Mouse (Mus musculus) neural tube, embryonic 14.5 days (tissue): ENCODE data around the gene Dtymk. TPM values are rescaled to one million over a fixed set of nuclear protein-coding genes. Genes with fewer than 3 reads are reported as not detected.

Experiments used
- ATAC-seq: fragments of 200-750 bp; cut with Nextera tagmentation; 2 replicates; pipeline ENCODE4 v1.8.0; 2017; ENCODE audit warnings: low read depth, mild to moderate bottlenecking, moderate TSS enrichment, moderate library complexity
- H3K27ac ChIP-seq: fragments of 300-500 bp; sonication (generic); 2 replicates; pipeline ENCODE4 v1.5.1; 2014; ENCODE audit warnings: low read depth, mild to moderate bottlenecking, control low read depth, low read length, moderate library complexity, mixed read lengths
- H3K27me3 ChIP-seq: fragments of 300-500 bp; sonication (generic); 2 replicates; pipeline ENCODE4 v1.6.1; 2014; ENCODE audit warnings: low read length; ENCODE audit not compliant: control insufficient read depth, insufficient read depth
- H3K36me3 ChIP-seq: fragments of 300-500 bp; sonication (generic); 2 replicates; pipeline ENCODE4 v1.6.1; 2014; ENCODE audit warnings: low read length, mixed read lengths; ENCODE audit not compliant: control insufficient read depth, insufficient read depth
- H3K4me1 ChIP-seq: fragments of 300-500 bp; sonication (generic); 2 replicates; pipeline ENCODE4 v1.6.1; 2014; ENCODE audit warnings: low read length; ENCODE audit not compliant: control insufficient read depth, insufficient read depth
- H3K4me2 ChIP-seq: fragments of 300-500 bp; sonication (generic); 2 replicates; pipeline ENCODE4 v1.6.1; 2014; ENCODE audit warnings: mild to moderate bottlenecking, low read depth, low read length, control low read depth
- H3K4me3 ChIP-seq: fragments of 300-500 bp; sonication (generic); 2 replicates; pipeline ENCODE4 v1.5.1; 2014; ENCODE audit warnings: low read depth, low read length, control low read depth, mixed read lengths
- H3K9ac ChIP-seq: fragments of 300-500 bp; sonication (generic); replicated peaks from 2 replicates; pipeline ENCODE4 v1.6.1; 2014; ENCODE audit warnings: low read depth, mild to moderate bottlenecking, control low read depth, low read length, mixed read lengths
- H3K9me3 ChIP-seq: fragments of 300-500 bp; sonication (generic); 2 replicates; pipeline ENCODE4 v1.6.1; 2016; ENCODE audit warnings: low read length; ENCODE audit not compliant: control insufficient read depth
- WGBS: fragments of 180-500 bp; shearing (Covaris S2); extraction: QIAGEN DNeasy Blood & Tissue Kit; methylation state at CpG from one replicate; pipeline ENCODE4 v1.1.7; 2014; 5-methylcytosine and 5-hydroxymethylcytosine counted together
- polyA plus RNA-seq: library from polyadenylated mRNA; unstranded; fragments of >200 nt; fragmentation: Nextera tagmentation; extraction: Ambion mirVana; gene quantifications from 2 replicates; pipeline ENCODE4 v1.2.1, GENCODE M21; 2014

The Dtymk gene
- polyA plus RNA-seq, 1 experiment from 2014 or later: 153 TPM

DNA sequence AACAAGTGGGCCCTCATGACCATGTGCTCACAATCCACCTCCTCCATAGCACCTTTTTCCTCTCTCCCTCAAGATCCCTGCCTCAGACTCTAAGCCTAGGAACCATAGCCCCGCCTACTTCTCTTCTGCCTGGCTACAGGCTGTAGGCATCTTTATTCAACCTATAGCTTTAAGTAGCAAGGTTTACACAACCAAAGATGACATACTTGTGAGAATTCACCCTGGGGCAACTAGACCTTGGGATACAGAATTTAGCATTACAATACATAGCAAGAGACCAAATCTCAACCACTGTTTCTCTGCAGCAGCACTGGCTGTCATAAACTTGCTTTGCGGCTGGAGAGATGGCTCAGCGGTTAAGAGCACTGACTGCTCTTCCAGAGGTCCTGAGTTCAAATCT is 8.3 kb upstream of the Dtymk start:
- 97% methylated on average over 3 of the region's 3 CpGs for WGBS
- no peak for ATAC-seq
- no peak overlapping the region for H3K4me2 ChIP-seq
- H3K27ac ChIP-seq: no peak overlapping the region
- no peak overlapping the region for H3K9ac ChIP-seq
- H3K4me1 ChIP-seq: no peaks in the 10 kb centered on the region
- H3K36me3 ChIP-seq: peaks cover 30% of the 10 kb centered on the region
- no peaks in the 10 kb centered on the region for H3K27me3 ChIP-seq
- H3K4me3 ChIP-seq: no peak overlapping the region
- H3K9me3 ChIP-seq: no peaks in the 10 kb centered on the region

DNA sequence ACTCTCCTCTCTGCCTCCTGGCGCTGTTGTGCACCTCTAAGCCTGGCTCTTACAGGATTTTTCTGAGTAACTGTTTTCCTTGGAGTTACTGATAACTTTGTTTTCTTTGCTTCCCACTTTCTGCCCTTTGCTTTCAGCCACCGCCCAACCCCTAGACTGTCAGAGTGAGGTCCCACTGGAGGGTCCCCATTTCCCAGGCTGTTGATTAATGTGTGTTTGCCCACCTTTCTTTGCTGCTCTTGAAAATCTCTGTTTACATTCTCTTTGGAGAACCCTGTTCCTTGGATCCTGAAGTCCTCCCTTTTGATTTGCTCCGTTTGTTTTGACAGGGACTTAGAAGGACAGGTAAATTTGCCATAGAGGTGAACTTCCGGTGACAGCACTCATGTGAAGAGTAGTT is 7.1 kb upstream of the Dtymk start:
- Histone ChIP-seq H3K36me3 (peaks cover 26% of the 10 kb centered on the region), H3K9me3 (no peaks in the 10 kb centered on the region)
- WGBS: 97% methylated on average over 4 of the region's 4 CpGs

DNA sequence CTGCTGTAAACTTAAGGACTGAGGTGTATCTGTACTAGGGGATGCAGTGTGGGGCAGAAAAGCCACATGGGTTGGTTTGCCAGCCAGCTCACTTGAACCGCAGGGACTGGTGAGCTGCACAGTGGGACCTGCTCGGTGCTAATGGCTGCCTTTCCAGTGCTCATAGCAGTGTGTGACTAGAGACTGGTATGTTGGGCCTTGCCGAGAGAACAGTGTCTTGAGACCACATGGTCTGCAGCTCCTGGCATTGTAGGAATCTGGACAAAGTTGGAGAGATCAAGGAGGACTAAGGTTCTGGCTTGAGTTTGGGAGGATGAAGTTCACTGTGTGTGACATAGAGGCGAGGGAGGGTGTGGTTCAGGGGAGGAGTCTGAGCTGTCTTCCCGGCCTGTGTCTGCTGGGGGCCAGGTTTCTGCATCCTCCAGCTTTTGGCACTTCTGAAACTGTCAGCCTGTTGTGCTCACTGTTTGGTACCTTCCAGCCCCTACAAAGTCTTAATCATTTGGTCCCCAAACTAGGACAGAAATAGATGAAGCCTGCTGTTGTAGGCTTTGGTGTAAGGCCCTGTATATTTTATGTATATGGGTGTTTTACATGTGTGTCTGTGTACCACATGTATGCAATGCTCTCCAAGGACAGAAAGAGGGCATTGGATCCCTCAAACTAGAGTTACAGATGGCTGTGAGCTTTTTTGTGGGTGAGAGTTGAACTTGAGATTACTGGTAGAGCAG is 3.7 kb upstream of the Dtymk start:
- no peak overlapping the region for H3K9ac ChIP-seq
- no peaks in the 10 kb centered on the region for H3K27me3 ChIP-seq
- no peak overlapping the region for H3K4me2 ChIP-seq
- H3K27ac ChIP-seq: no peak overlapping the region
- H3K9me3 ChIP-seq: no peaks in the 10 kb centered on the region
- no peak overlapping the region for H3K4me3 ChIP-seq
- peaks cover 14% of the 10 kb centered on the region for H3K36me3 ChIP-seq
- H3K4me1 ChIP-seq: peaks cover 17% of the 10 kb centered on the region; the same call in 1 of the 2 replicates
- no peak for ATAC-seq
- WGBS: 88% methylated on average over 5 of the region's 5 CpGs

More for the DNA sequence above, 7.1 kb upstream of the Dtymk start:
- peaks cover 5% of the 10 kb centered on the region; the same call in 1 of the 2 replicates for H3K4me1 ChIP-seq
- no peak overlapping the region for H3K4me3 ChIP-seq
- no peaks in the 10 kb centered on the region for H3K27me3 ChIP-seq
- no peak for ATAC-seq
- no peak overlapping the region for H3K27ac ChIP-seq
- H3K4me2 ChIP-seq: no peak overlapping the region
- no peak overlapping the region for H3K9ac ChIP-seq

DNA sequence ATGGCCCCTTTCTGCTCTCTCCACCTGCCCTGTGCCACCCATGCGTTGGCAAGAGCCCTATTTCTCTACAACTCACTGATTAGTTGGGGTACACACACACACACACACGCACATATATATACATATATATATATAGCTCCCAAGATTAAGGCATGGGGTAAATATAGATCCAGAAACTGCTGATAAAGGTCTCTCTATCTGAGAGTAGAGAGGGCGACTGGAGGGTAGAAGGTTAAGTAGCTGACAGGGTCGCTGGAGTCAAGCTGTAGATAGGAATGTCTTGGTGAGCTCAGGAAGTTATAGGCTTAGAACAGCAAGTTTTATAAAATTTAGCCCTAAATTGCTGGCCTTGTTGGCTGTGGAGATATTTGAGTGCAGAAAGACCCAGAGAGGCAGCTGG is 3.1 kb upstream of the Dtymk start:
- Histone ChIP-seq H3K4me2 (peak overlapping the region; percentile 79), H3K9me3 (no peaks in the 10 kb centered on the region), H3K27ac (no peak overlapping the region), H3K4me3 (peak overlapping the region; percentile 81), H3K4me1 (peaks cover 17% of the 10 kb centered on the region; the same call in 1 of the 2 replicates), H3K36me3 (peaks cover 14% of the 10 kb centered on the region), H3K27me3 (no peaks in the 10 kb centered on the region), H3K9ac (no peak overlapping the region)
- no peak for ATAC-seq
- 74% methylated on average over 4 of the region's 4 CpGs for WGBS

DNA sequence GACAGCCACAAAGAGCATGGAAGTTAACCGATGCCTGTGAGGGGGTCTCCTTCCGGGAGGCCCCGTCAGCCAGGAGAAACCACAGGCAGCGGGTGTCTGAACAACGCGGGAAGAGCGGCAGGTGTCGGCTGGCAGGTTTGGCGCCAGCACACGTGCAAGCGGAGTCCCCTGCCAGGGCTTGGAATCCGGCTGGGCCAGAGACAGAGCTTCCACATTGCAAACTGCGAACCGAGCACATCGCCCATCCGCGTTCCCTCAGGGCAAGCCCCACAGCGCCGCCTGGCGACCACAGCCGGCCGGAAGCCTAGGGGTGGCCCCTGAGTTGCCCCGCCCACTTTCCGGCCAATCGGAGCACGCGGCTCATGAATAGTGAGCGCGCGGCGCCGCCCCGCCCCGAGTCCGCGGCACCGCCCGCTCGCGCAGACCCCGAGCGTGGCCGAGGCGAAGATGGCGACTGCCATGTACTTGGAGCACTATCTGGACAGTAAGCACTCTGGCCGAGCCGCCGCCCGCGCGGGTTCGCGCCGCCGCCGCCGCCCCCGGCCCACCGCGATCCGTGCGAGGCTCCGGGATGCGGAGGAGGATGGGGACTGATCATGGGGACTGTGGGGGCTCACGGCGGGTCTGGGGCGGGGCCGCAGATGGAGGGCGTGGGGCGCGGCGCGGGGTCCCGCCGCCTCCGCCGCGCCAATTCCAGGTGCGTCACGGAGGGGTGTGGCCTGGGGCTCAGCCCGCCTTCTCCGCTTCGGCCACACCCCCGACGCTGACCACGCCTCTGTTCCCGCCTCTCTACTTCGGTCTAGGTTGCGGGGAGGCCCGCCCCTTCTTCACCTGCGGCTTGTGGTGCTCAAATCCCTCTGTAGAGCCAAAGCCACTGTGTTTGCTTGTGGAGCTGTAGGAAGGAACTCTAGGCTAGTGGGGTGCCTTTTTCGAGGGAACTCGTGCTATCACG is 2.1 kb upstream of the Dtymk start, which contains the start of gene Ing5:
TSS of gene Ing5 (plus strand) at position 410 of the 952 bp plus-strand sequence.
- Histone ChIP-seq H3K4me1 (peaks cover 17% of the 10 kb centered on the region; the same call in 1 of the 2 replicates), H3K36me3 (peaks cover 16% of the 10 kb centered on the region), H3K4me3 (peak within 1 kb of the TSS; percentile 81), H3K9ac (peak within 1 kb of the TSS; percentile 85), H3K27me3 (no peaks in the 10 kb centered on the region), H3K9me3 (no peaks in the 10 kb centered on the region), H3K27ac (peak within 1 kb of the TSS; percentile 96), H3K4me2 (peak within 1 kb of the TSS; percentile 79)
- WGBS: under 1% methylated on average over 88 of the region's 94 CpGs
- ATAC-seq: peak; percentile 91

DNA sequence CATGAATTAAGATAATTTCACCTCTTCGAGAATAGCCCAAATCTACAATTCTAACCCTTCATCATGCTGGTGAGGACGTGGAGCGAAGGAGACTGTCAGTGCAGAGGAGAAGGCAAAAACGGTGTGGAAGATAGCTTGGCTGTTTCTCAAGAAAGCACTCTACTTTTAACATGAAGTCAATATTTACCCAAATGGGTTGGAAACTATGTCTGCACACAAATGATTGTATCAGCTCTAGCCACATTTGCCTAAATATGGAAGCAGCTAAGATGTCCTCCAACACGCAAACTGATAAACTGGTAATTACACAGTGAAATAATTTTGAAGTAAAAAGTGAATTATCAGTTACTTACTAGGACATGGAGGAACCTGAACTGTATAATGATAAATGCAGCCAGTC is 1.0 kb upstream of the Dtymk start:
- no peak overlapping the region for H3K9ac ChIP-seq
- ATAC-seq: no peak

DNA sequence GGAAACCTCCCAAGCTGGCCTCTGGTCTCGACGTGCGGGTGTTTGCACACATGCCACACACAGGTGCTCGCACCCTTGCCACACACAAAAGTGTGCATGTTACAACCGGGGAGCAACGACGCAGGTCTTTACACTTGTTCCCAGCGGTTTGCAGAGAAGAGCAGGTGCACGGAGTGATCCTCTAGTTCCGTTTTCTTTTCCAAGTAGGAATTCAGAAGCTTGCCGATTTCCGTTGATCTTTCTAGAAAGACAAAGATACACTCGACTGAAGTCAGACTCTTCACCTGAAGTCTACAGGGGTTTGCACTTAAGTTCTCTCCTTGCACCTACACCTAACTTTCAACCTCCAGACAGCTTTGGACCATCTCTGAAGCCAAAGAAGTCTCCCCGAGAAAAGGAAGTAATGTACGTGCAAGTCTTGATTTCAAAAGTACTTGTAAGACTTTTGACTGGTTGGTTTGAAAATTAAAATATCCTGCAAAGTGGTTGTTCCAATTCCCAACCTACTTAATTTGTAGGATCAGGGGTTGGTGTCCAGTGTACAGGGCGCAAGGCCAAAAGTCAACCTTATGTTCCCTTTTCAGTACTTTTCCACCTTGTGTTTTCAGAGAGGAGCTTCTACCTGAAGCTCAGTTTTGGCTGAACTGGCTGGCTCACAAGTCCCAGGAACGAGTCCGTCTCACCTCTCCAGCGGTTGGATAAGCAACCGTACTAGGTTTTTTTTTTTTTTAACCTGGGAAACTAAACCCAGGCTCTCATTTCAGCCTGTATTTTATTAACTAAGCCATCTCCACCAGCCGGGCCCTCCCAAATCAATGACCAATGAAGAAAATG is 847 bp downstream of the Dtymk start:
- H3K4me1 ChIP-seq: peaks cover 17% of the 10 kb centered on the region; the same call in 1 of the 2 replicates
- peak overlapping the region; percentile 80 for H3K4me2 ChIP-seq
- peak overlapping the region; percentile 78 for H3K27ac ChIP-seq
- H3K9me3 ChIP-seq: no peaks in the 10 kb centered on the region
- no peaks in the 10 kb centered on the region for H3K27me3 ChIP-seq
- peak overlapping the region; percentile 61 for H3K4me3 ChIP-seq
- H3K9ac ChIP-seq: peak overlapping the region; percentile 52
- ATAC-seq: no peak
- 76% methylated on average over 21 of the region's 21 CpGs for WGBS
- H3K36me3 ChIP-seq: peaks cover 9% of the 10 kb centered on the region; the same call in 1 of the 2 replicates

More for the DNA sequence above, 1.0 kb upstream of the Dtymk start:
- peaks cover 10% of the 10 kb centered on the region; the same call in 1 of the 2 replicates for H3K36me3 ChIP-seq
- H3K27ac ChIP-seq: no peak overlapping the region
- 88% methylated on average over 5 of the region's 5 CpGs for WGBS
- H3K4me1 ChIP-seq: peaks cover 17% of the 10 kb centered on the region; the same call in 1 of the 2 replicates
- H3K27me3 ChIP-seq: no peaks in the 10 kb centered on the region
- peak overlapping the region; percentile 80; the same call in 1 of the 2 replicates for H3K4me2 ChIP-seq
- no peaks in the 10 kb centered on the region for H3K9me3 ChIP-seq
- peak overlapping the region; percentile 81; the same call in 1 of the 2 replicates for H3K4me3 ChIP-seq

DNA sequence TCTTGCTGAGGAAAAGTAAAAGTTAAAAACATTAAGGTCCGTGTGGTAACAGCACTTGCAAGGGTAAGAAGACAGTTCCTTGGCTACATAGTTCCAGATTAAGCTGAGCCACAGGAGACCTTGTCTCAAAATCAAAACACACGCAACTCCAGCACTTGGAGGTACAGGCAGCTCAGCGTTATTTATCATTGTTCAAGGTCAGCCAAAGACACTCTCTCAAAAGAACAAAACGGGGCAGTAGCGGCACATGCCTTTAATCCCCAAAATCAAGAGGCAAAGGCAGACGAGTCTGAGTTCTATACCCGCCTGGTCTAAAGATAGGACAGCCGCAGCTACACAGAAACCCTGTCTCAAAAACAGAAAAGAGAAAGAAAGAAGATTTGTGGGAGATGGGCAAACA is 5.8 kb downstream of the Dtymk start:
- H3K9me3 ChIP-seq: no peaks in the 10 kb centered on the region
- WGBS: 89% methylated on average over 8 of the region's 8 CpGs
- H3K4me1 ChIP-seq: peaks cover under 1% of the 10 kb centered on the region; the same call in 1 of the 2 replicates
- peaks cover 37% of the 10 kb centered on the region for H3K36me3 ChIP-seq
- H3K4me2 ChIP-seq: no peak overlapping the region
- no peak overlapping the region for H3K9ac ChIP-seq
- H3K27ac ChIP-seq: no peak overlapping the region
- ATAC-seq: no peak
- no peaks in the 10 kb centered on the region for H3K27me3 ChIP-seq
- no peak overlapping the region for H3K4me3 ChIP-seq
